Mouse (Mus musculus) stomach, embryonic 15.5 days (tissue): ENCODE data around the gene Pcsk4. TPM values are rescaled to one million over a fixed set of nuclear protein-coding genes. Genes with fewer than 3 reads are reported as not detected.

Source experiments
- ATAC-seq: fragments of 200-750 bp; cut with Nextera tagmentation; 2 replicates; pipeline ENCODE4 v1.8.0; 2017; ENCODE audit warnings: low read depth, moderate number of reproducible peaks, moderate TSS enrichment; ENCODE audit not compliant: insufficient read depth, low FRiP score
- H3K27ac ChIP-seq: fragments of 300-500 bp; sonication (generic); 2 replicates; pipeline ENCODE4 v1.5.1; 2015; ENCODE audit warnings: mild to moderate bottlenecking, inconsistent platforms
- H3K27me3 ChIP-seq: fragments of 300-500 bp; sonication (generic); replicated peaks from 2 replicates; pipeline ENCODE4 v1.6.1; 2015; ENCODE audit warnings: inconsistent platforms
- H3K36me3 ChIP-seq: fragments of 300-500 bp; sonication (generic); 2 replicates; pipeline ENCODE4 v1.6.1; 2015; ENCODE audit warnings: inconsistent platforms
- H3K4me1 ChIP-seq: fragments of 300-500 bp; sonication (generic); 2 replicates; pipeline ENCODE4 v1.6.1; 2015; ENCODE audit warnings: inconsistent platforms
- H3K4me2 ChIP-seq: fragments of 300-500 bp; sonication (generic); 2 replicates; pipeline ENCODE4 v1.6.1; 2015; ENCODE audit warnings: mild to moderate bottlenecking, inconsistent platforms
- H3K4me3 ChIP-seq: fragments of 300-500 bp; sonication (generic); replicated peaks from 2 replicates; pipeline ENCODE4 v1.5.1; 2015; ENCODE audit warnings: inconsistent platforms
- H3K9ac ChIP-seq: fragments of 300-500 bp; sonication (generic); 2 replicates; pipeline ENCODE4 v1.6.1; 2015; ENCODE audit warnings: inconsistent platforms
- H3K9me3 ChIP-seq: fragments of 300-500 bp; sonication (generic); 2 replicates; pipeline ENCODE4 v1.6.1; 2016; ENCODE audit warnings: inconsistent platforms
- WGBS: fragments of 180-500 bp; shearing (Covaris S2); methylation state at CpG from one replicate; pipeline ENCODE4 v1.1.7; 2015; 5-methylcytosine and 5-hydroxymethylcytosine counted together
- polyA plus RNA-seq: library from polyadenylated mRNA; unstranded; fragments of >200 nt; fragmentation: Nextera tagmentation; extraction: Ambion mirVana; gene quantifications from 2 replicates; pipeline ENCODE4 v1.2.1, GENCODE M21; 2015

Gene Pcsk4
- polyA plus RNA-seq, 1 experiment from 2014 or later, result 5.4 TPM

GRCm38 (mm10) chr10:80292251-80293146, 36.8 kb downstream of the Pcsk4 start, which contains the start of gene Rps15:
Gene Rps15 (plus strand): TSS chr10:80292453.
- Histone ChIP-seq H3K4me2 (peak within 1 kb of the TSS; percentile 69), H3K27ac (peak within 1 kb of the TSS; percentile 89), H3K27me3 (peaks cover 3% of the 10 kb centered on the region; the same call in 1 of the 2 replicates), H3K9ac (peak within 1 kb of the TSS; percentile 98), H3K36me3 (peaks cover 19% of the 10 kb centered on the region), H3K4me3 (peak within 1 kb of the TSS; percentile 88), H3K9me3 (no peaks in the 10 kb centered on the region), H3K4me1 (peaks cover 22% of the 10 kb centered on the region)
- ATAC-seq, result peak; percentile 90
- under 1% methylated on average over 69 of the region's 72 CpGs for WGBS

GRCm38 (mm10) chr10:80288657-80289056, 40.6 kb downstream of the Pcsk4 start:
- Histone ChIP-seq H3K4me2 (no peak overlapping the region), H3K9me3 (no peaks in the 10 kb centered on the region), H3K36me3 (peaks cover 38% of the 10 kb centered on the region), H3K27ac (no peak overlapping the region), H3K4me3 (no peak overlapping the region), H3K27me3 (no peaks in the 10 kb centered on the region), H3K9ac (no peak overlapping the region), H3K4me1 (peaks cover 11% of the 10 kb centered on the region)
- 72% methylated on average over 8 of the region's 8 CpGs for WGBS
- ATAC-seq, result no peak

GRCm38 (mm10) chr10:80288097-80288496, 41.2 kb downstream of the Pcsk4 start:
- H3K4me3 ChIP-seq, result no peak overlapping the region
- H3K4me1 ChIP-seq, result 0 out of 2 replicates have a peak, but pooled peaks cover 8% of the 10 kb centered on the region
- no peak overlapping the region for H3K9ac ChIP-seq
- no peak for ATAC-seq
- 83% methylated on average over 12 of the region's 12 CpGs for WGBS
- H3K4me2 ChIP-seq, result no peak overlapping the region
- H3K27me3 ChIP-seq, result no peaks in the 10 kb centered on the region
- no peaks in the 10 kb centered on the region for H3K9me3 ChIP-seq
- H3K36me3 ChIP-seq, result peaks cover 43% of the 10 kb centered on the region
- no peak overlapping the region for H3K27ac ChIP-seq

GRCm38 (mm10) chr10:80285222-80286070, 43.9 kb downstream of the Pcsk4 start:
- H3K9me3 ChIP-seq, result no peaks in the 10 kb centered on the region
- 63% methylated on average over 9 of the region's 15 CpGs for WGBS
- ATAC-seq, result no peak
- H3K9ac ChIP-seq, result no peak overlapping the region
- H3K4me2 ChIP-seq, result no peak overlapping the region
- no peaks in the 10 kb centered on the region for H3K27me3 ChIP-seq
- H3K4me3 ChIP-seq, result no peak overlapping the region
- H3K27ac ChIP-seq, result no peak overlapping the region
- peaks cover 63% of the 10 kb centered on the region for H3K36me3 ChIP-seq
- peaks cover 18% of the 10 kb centered on the region; the same call in 1 of the 2 replicates for H3K4me1 ChIP-seq

- no peaks in the 10 kb centered on the region for H3K9me3 ChIP-seq
These were observed 46.5 kb downstream of the Pcsk4 start for GRCm38 (mm10) chr10:80282481-80283441.

GRCm38 (mm10) chr10:80281921-80282371, 47.4 kb downstream of the Pcsk4 start:
- no peaks in the 10 kb centered on the region for H3K9me3 ChIP-seq
- no peak overlapping the region for H3K4me3 ChIP-seq
- H3K27me3 ChIP-seq, result no peaks in the 10 kb centered on the region
- H3K36me3 ChIP-seq, result peaks cover 83% of the 10 kb centered on the region
- no peak overlapping the region for H3K4me2 ChIP-seq
- H3K9ac ChIP-seq, result no peak overlapping the region
- ATAC-seq, result peak; percentile 20; the same call in 1 of the 2 replicates
- H3K4me1 ChIP-seq, result peaks cover 18% of the 10 kb centered on the region; the same call in 1 of the 2 replicates
- WGBS, result 78% methylated on average over 8 of the region's 8 CpGs
- H3K27ac ChIP-seq, result peak overlapping the region; percentile 63

More at GRCm38 (mm10) chr10:80282481-80283441, 46.5 kb downstream of the Pcsk4 start:
- WGBS, result 73% methylated on average over 19 of the region's 20 CpGs
- no peak overlapping the region for H3K4me2 ChIP-seq
- H3K4me1 ChIP-seq, result peaks cover 18% of the 10 kb centered on the region; the same call in 1 of the 2 replicates
- H3K36me3 ChIP-seq, result peaks cover 79% of the 10 kb centered on the region
- no peak overlapping the region for H3K9ac ChIP-seq
- peak; percentile 61 for ATAC-seq
- H3K27ac ChIP-seq, result peak overlapping the region; percentile 63; the same call in 1 of the 2 replicates
- no peaks in the 10 kb centered on the region for H3K27me3 ChIP-seq
- no peak overlapping the region for H3K4me3 ChIP-seq

GRCm38 (mm10) chr10:80281304-80281703, 48.0 kb downstream of the Pcsk4 start:
- ATAC-seq, result no peak
- no peak overlapping the region for H3K4me2 ChIP-seq
- peaks cover 18% of the 10 kb centered on the region; the same call in 1 of the 2 replicates for H3K4me1 ChIP-seq
- no peak overlapping the region for H3K9ac ChIP-seq
- peaks cover 82% of the 10 kb centered on the region for H3K36me3 ChIP-seq
- 71% methylated on average over 7 of the region's 7 CpGs for WGBS
- H3K9me3 ChIP-seq, result no peaks in the 10 kb centered on the region
- no peak overlapping the region for H3K4me3 ChIP-seq
- H3K27ac ChIP-seq, result 0 out of 2 replicates have a peak overlapping the region, but pooled peaks have one; percentile 63
- no peaks in the 10 kb centered on the region for H3K27me3 ChIP-seq

GRCm38 (mm10) chr10:80279273-80279672, 50.0 kb downstream of the Pcsk4 start:
- H3K9ac ChIP-seq, result no peak overlapping the region
- 93% methylated on average over 12 of the region's 12 CpGs for WGBS
- H3K9me3 ChIP-seq, result no peaks in the 10 kb centered on the region
- H3K27ac ChIP-seq, result no peak overlapping the region
- no peak overlapping the region for H3K4me3 ChIP-seq
- H3K36me3 ChIP-seq, result peaks cover 67% of the 10 kb centered on the region
- no peak for ATAC-seq
- no peak overlapping the region for H3K4me2 ChIP-seq
- no peaks in the 10 kb centered on the region for H3K27me3 ChIP-seq
- peaks cover 13% of the 10 kb centered on the region; the same call in 1 of the 2 replicates for H3K4me1 ChIP-seq

- H3K36me3 ChIP-seq, result peaks cover 65% of the 10 kb centered on the region
- no peak for ATAC-seq
- no peak overlapping the region for H3K27ac ChIP-seq
These were observed 50.9 kb downstream of the Pcsk4 start for GRCm38 (mm10) chr10:80278390-80278789.

GRCm38 (mm10) chr10:80276238-80276637, 53.1 kb downstream of the Pcsk4 start:
- no peaks in the 10 kb centered on the region for H3K27me3 ChIP-seq
- no peak for ATAC-seq
- no peaks in the 10 kb centered on the region for H3K9me3 ChIP-seq
- peaks cover 51% of the 10 kb centered on the region for H3K36me3 ChIP-seq
- H3K9ac ChIP-seq, result no peak overlapping the region
- WGBS, result 77% methylated on average over 5 of the region's 5 CpGs
- H3K4me2 ChIP-seq, result no peak overlapping the region
- no peak overlapping the region for H3K27ac ChIP-seq
- H3K4me3 ChIP-seq, result no peak overlapping the region
- H3K4me1 ChIP-seq, result peaks cover 13% of the 10 kb centered on the region

More at GRCm38 (mm10) chr10:80278390-80278789, 50.9 kb downstream of the Pcsk4 start:
- Histone ChIP-seq H3K4me1 (peaks cover 10% of the 10 kb centered on the region; the same call in 1 of the 2 replicates), H3K9me3 (no peaks in the 10 kb centered on the region), H3K4me3 (no peak overlapping the region), H3K27me3 (no peaks in the 10 kb centered on the region), H3K9ac (no peak overlapping the region), H3K4me2 (no peak overlapping the region)
- WGBS, result 91% methylated on average over 9 of the region's 9 CpGs
